Mouse (Mus musculus) midbrain, embryonic 11.5 days (tissue): ENCODE measurements around the gene Nup50. TPM values are rescaled to one million over a fixed set of nuclear protein-coding genes. Genes with fewer than 3 reads are reported as not detected.

Experiments
- ATAC-seq: fragments of 200-750 bp; cut with Nextera tagmentation; 2 replicates; pipeline ENCODE4 v1.8.0; 2017; ENCODE audit warnings: moderate TSS enrichment, moderate library complexity; ENCODE audit not compliant: low FRiP score
- DNase-seq: peaks from one replicate; pipeline ENCODE4 v3.0.0; 2015; ENCODE audit warnings: low spot score; ENCODE audit errors: missing footprints
- H3K27ac ChIP-seq: fragments of 300-500 bp; sonication (generic); 2 replicates; pipeline ENCODE4 v1.5.1; 2014; ENCODE audit warnings: low read depth, low read length
- H3K27me3 ChIP-seq: fragments of 300-500 bp; sonication (generic); 2 replicates; pipeline ENCODE4 v1.6.1; 2014; ENCODE audit warnings: mild to moderate bottlenecking, low read length, moderate library complexity, mixed read lengths; ENCODE audit not compliant: control insufficient read depth, insufficient read depth
- H3K36me3 ChIP-seq: fragments of 300-500 bp; sonication (generic); 2 replicates; pipeline ENCODE4 v1.6.1; 2014; ENCODE audit warnings: mild to moderate bottlenecking, low read length, moderate library complexity, mixed read lengths; ENCODE audit not compliant: control insufficient read depth, insufficient read depth
- H3K4me1 ChIP-seq: fragments of 300-500 bp; sonication (generic); 2 replicates; pipeline ENCODE4 v1.6.1; 2014; ENCODE audit warnings: low read length; ENCODE audit not compliant: control insufficient read depth, insufficient read depth
- H3K4me2 ChIP-seq: fragments of 300-500 bp; sonication (generic); 2 replicates; pipeline ENCODE4 v1.6.1; 2014; ENCODE audit warnings: mild to moderate bottlenecking, moderate library complexity
- H3K4me3 ChIP-seq: fragments of 300-500 bp; sonication (generic); 2 replicates; pipeline ENCODE4 v1.5.1; 2014; ENCODE audit warnings: low read depth, low read length
- H3K9ac ChIP-seq: fragments of 300-500 bp; sonication (generic); 2 replicates; pipeline ENCODE4 v1.6.1; 2014; ENCODE audit warnings: low read length
- H3K9me3 ChIP-seq: fragments of 300-500 bp; sonication (generic); 2 replicates; pipeline ENCODE4 v1.6.1; 2016; ENCODE audit warnings: low read length; ENCODE audit not compliant: control insufficient read depth
- WGBS: fragments of 180-500 bp; shearing (Covaris S2); extraction: QIAGEN DNeasy Blood & Tissue Kit; methylation state at CpG from one replicate; pipeline ENCODE4 v1.1.7; 2014; 5-methylcytosine and 5-hydroxymethylcytosine counted together
- polyA plus RNA-seq: library from polyadenylated mRNA; unstranded; fragments of >200 nt; fragmentation: Nextera tagmentation; extraction: Ambion mirVana; gene quantifications from 2 replicates; pipeline ENCODE4 v1.2.1, GENCODE M21; 2014

The Nup50 gene
- polyA plus RNA-seq, 1 experiment from 2014 or later: 66.8 TPM

DNA sequence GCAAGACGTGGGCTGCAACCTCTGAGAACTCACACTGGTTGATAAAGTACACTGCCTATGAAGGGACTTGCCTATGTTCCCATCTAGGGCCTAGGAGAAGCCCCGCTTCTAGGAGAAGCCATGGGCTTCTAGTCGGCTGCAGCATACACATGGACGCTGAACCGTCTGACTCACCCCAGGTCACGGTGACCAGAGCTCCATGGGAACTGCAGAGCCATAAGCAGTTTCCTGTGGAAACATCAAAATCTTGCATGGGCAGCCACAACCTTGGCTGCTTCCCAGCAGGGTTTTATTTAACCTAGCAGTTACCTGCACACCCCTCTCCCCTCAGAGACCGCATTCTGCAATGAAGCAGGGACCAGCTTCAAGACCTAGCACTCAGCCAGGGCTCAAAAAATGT, 60.5 kb downstream of the Nup50 start:
- DNase-seq (no peak), ATAC-seq (no peak)
- 92% methylated on average over 7 of the region's 7 CpGs for WGBS
- no peaks in the 10 kb centered on the region for H3K36me3 ChIP-seq
- H3K4me2 ChIP-seq: no peak overlapping the region
- no peak overlapping the region for H3K27ac ChIP-seq
- no peaks in the 10 kb centered on the region for H3K9me3 ChIP-seq
- H3K9ac ChIP-seq: no peak overlapping the region
- H3K4me3 ChIP-seq: no peak overlapping the region
- no peaks in the 10 kb centered on the region for H3K27me3 ChIP-seq
- peaks cover 16% of the 10 kb centered on the region for H3K4me1 ChIP-seq

DNA sequence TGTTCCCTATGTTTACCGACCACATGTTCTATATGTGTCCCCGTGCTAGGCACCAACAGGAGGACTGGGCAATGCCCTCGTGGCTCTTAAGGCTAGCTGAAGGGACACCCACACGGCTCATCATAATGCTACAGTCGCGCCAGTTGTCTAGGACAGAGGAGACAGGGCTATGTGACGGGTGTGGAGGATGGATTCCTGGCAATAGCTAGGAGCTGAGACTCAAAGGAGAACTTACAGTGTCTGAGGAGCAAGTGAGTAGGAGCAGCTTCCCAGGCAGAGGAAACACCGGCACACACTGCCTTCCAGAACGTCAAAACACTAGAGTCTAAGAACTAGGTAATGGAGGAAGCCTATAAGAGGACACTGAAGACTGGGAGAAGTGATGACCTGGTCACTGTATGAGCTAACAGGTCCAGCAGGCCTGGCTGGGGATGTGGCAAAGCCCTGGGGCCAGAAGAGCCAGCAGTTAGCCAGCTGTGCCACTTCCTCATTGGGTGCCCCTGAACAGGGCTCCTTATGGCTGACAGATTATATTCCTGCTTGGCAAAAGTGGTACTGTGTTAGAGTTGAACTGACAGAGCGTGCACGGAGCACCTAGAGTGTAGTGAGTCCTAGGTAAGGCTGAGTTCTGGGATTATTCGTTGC, 62.4 kb downstream of the Nup50 start:
- ATAC-seq: no peak

DNA sequence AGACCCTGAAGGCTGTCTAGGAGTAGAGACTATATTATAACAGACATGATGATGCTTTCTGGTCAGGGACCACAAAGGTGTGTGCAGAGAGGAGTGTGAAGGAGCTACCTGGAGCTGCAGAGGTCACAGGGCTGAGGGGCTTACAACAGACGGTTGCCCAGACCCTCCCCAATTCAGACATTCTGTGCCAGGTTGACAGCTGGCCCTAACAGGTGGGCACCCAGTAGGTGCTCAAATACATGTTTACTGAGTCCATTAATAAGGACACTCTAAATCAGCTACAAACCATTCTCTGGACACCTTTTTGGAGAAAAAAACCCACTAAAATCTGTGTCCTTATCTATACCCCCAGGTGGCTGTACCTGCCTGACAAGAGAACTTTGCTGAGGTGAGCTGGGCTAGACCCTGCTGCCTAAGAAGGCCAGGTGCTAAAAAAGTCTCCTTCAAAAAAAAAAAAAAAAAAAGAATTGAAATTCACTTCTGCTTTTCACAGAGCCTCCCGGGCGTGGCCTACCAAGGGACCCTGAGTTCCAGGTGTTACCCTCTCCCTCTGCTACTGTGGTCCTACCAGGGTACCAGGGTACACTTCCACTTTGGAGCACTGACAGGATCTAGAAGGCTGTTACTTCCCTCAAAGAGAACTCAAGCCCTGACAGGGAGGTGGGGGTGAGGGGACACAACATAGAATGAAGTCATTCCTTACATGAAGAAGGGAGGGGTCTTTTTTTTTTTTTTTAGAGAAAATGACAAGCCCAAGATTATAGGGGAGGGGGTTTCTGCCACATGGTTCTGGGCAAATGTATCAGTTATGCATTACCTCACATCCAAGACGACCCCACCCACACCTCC, 63.2 kb downstream of the Nup50 start:
- Histone ChIP-seq H3K4me2 (peak overlapping the region; percentile 90), H3K9me3 (no peaks in the 10 kb centered on the region), H3K4me3 (peak overlapping the region; percentile 90), H3K27ac (no peak overlapping the region), H3K27me3 (no peaks in the 10 kb centered on the region), H3K9ac (peak overlapping the region; percentile 93), H3K4me1 (peaks cover 18% of the 10 kb centered on the region), H3K36me3 (no peaks in the 10 kb centered on the region)
- WGBS: 75% methylated on average over 4 of the region's 4 CpGs
- DNase-seq (no peak), ATAC-seq (no peak)

More for the DNA sequence above, 62.4 kb downstream of the Nup50 start:
- Histone ChIP-seq H3K4me3 (no peak overlapping the region), H3K9me3 (no peaks in the 10 kb centered on the region), H3K27ac (no peak overlapping the region), H3K9ac (no peak overlapping the region), H3K4me2 (no peak overlapping the region), H3K27me3 (no peaks in the 10 kb centered on the region), H3K4me1 (peaks cover 18% of the 10 kb centered on the region), H3K36me3 (no peaks in the 10 kb centered on the region)
- DNase-seq: no peak
- 89% methylated on average over 12 of the region's 12 CpGs for WGBS

DNA sequence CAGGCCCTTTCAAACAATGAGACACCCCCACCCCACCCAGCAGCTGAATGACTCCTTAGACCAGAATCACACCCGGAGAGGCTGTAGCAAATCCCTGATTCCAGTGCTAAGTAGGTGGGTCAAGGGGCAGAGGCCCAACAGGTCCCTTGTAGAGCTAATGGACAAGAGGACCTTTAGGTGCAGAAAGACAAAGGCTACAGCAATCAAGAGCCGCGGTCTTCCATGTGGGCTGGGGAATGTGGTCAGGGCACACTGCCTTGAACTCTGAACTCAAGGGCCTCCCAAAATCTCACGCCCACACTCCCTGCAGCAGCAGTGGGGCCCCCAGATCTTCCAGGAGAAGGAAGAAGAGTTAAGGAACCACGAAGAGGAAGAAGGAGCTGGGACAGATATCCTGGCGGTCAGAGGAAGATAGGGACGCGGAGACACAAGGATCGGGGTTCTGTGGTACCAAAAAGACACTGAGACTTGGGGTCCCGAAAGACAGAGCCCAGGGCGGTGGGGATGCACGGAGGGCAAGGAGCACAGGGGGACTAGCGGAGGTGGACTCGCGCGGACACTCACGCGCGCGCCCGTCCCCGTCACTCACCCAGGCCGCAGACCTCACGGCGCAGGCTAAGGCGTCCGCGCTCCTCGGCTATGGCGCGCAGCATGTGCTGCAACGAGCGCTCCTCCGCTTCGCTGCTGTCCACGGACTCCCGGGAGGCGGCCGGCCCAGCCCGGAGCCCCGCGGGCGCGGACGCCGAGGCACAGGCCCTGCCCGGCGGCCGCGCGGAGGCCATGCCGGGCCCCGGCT, 64.0 kb downstream of the Nup50 start:
- H3K27ac ChIP-seq: peak overlapping the region; percentile 14; the same call in 1 of the 2 replicates
- H3K4me1 ChIP-seq: peaks cover 18% of the 10 kb centered on the region
- ATAC-seq (peak; percentile 70), DNase-seq (peak; percentile 95)
- H3K9ac ChIP-seq: peak overlapping the region; percentile 93
- no peaks in the 10 kb centered on the region for H3K36me3 ChIP-seq
- WGBS: under 1% methylated on average over 50 of the region's 53 CpGs
- peak overlapping the region; percentile 90 for H3K4me3 ChIP-seq
- peak overlapping the region; percentile 90 for H3K4me2 ChIP-seq
- no peaks in the 10 kb centered on the region for H3K9me3 ChIP-seq
- H3K27me3 ChIP-seq: no peaks in the 10 kb centered on the region

DNA sequence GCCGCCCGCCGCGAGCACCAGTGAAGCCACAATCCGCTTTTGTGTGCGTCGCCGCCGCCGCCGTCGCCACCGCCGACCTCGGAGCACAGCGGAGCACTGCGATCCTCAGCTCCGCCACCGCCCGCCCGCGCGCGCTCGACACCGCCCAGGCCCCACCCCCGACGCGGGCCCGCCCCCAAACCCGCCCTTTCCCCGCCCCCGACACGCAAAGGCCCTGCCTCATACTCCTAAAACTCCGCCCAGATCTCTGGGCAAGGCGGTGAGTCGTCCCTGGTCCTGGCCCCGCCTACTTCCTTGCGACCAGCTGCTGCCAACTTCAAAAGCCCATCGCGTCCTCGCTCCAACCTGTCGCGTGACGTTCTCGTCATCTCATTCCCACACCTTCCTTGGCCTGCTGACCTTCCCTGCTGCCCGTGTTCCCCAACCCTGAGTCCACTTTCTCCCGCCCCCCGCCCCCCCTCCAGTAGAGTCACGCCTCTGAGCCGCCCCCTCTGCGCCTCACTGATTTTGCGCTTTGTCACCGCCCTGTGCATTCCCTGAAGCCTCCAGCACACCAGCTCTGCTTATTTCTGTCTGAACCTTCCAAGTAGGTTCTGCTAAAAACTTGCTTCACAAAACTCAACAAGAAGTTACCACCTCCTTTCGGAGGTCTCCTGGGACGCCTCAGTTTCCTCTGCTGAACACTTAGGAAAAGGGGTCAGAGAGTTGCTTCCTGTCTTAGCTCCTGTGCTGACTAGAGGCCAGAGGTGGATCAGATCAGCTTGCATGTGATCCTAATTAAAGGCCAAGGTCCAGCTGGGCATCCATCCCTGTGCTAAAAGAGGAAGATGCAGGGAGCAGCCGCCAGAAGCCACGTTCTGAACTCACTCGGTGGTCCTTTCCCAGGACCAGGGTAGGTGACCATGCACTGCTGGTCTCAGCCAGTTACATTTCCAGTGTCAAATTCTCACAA, 64.9 kb downstream of the Nup50 start, which contains the start of gene 5031439G07Rik:
TSS of gene 5031439G07Rik (minus strand) at position 678 of the 952 bp plus-strand sequence.
- DNase-seq (peak; percentile 98), ATAC-seq (peak; percentile 92)
- Histone ChIP-seq H3K4me3 (peak within 1 kb of the TSS; percentile 90), H3K36me3 (no peaks in the 10 kb centered on the region), H3K9ac (peak within 1 kb of the TSS; percentile 93), H3K27ac (peak within 1 kb of the TSS; percentile 14; the same call in 1 of the 2 replicates), H3K27me3 (no peaks in the 10 kb centered on the region), H3K9me3 (no peaks in the 10 kb centered on the region), H3K4me2 (peak within 1 kb of the TSS; percentile 90), H3K4me1 (peaks cover 18% of the 10 kb centered on the region)
- WGBS: 1% methylated on average over 53 of the region's 59 CpGs

DNA sequence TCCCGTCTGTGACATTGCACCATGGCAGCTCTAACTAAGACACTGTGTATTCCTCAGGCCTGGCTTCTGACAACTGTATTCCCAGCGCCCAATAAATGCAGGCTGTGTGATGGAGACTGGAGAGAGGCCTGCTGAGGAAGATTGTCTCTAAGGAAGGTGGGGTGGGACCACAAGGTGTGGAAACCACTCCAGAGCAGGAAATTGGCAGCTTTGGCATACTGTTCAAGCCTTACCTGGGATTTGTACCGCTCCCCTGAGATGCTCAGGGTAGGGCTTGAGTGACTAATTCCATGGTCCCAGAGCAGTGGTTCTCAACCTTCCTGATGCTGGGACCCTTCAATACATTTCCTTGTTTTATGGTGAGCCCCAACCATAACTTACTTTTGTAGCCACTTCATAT, 65.9 kb downstream of the Nup50 start:
- Histone ChIP-seq H3K9me3 (no peaks in the 10 kb centered on the region), H3K4me2 (no peak overlapping the region), H3K4me3 (no peak overlapping the region), H3K36me3 (no peaks in the 10 kb centered on the region), H3K9ac (no peak overlapping the region), H3K4me1 (peaks cover 18% of the 10 kb centered on the region), H3K27ac (no peak overlapping the region), H3K27me3 (no peaks in the 10 kb centered on the region)
- ATAC-seq (no peak), DNase-seq (peak; percentile 71)
- WGBS: 66% methylated on average over 3 of the region's 3 CpGs

DNA sequence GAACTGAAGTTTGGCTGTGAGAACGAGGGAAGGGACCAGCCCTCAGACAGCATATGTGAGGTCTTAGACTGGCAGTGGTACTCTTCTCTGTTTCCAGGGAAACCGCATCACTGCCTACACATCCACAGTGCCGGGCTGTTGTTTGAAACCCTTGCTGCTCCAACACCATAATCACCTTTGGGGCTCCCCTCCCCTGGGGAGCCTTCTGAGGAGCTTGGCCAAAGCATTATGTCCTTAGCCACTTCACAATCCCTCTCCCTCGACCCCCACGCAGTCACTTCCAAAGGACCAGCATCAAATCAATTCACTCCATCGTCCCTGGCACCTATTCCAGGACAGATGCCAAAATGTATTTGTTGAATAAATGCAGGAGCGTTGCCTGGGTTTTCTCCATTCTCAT, 66.6 kb downstream of the Nup50 start:
- DNase-seq (peak; percentile 66), ATAC-seq (no peak)
- Histone ChIP-seq H3K27ac (no peak overlapping the region), H3K9me3 (no peaks in the 10 kb centered on the region), H3K27me3 (no peaks in the 10 kb centered on the region), H3K9ac (no peak overlapping the region), H3K4me2 (no peak overlapping the region), H3K4me1 (peaks cover 18% of the 10 kb centered on the region), H3K4me3 (no peak overlapping the region), H3K36me3 (no peaks in the 10 kb centered on the region)
- whole genome bisulfite sequencing: 51% methylated on average over 7 of the region's 7 CpGs
